Mouse (Mus musculus) layer of hippocampus, adult 2 months (tissue): ENCODE measurements around the gene 4921511C20Rik. TPM values are rescaled to one million over a fixed set of nuclear protein-coding genes. Genes with fewer than 3 reads are reported as not detected.

Experiments used
- DNase-seq, 2 experiments: peaks; one replicate each; pipeline ENCODE4 v3.0.0; 2022; ENCODE audit warnings: low spot score in 2 of 2
- H3K27ac ChIP-seq: fragments of 200-600 bp; 2 replicates; pipeline ENCODE4 v1.8.1; 2022
- H3K4me3 ChIP-seq: fragments of 200-600 bp; 2 replicates; pipeline ENCODE4 v1.8.1; 2022; ENCODE audit warnings: mild to moderate bottlenecking
- CTCF ChIP-seq: fragments of 200-600 bp; conservative IDR thresholded peaks from 2 replicates; pipeline ENCODE4 v1.8.1; 2022; ENCODE audit warnings: antibody characterized with exemption, mild to moderate bottlenecking, moderate library complexity
- long read RNA-seq, 2 experiments: library from polyadenylated mRNA; stranded (forward); transcript quantifications; one replicate each; pipeline ENCODE4 v2.0.0; 2021; ENCODE audit warnings: borderline mapping rate in 2 of 2
- total RNA-seq, 2 experiments: library from RNA; stranded (reverse); gene quantifications; 2 replicates each; pipeline ENCODE4 v1.2.3; 2021

4921511C20Rik gene
- not detected for total RNA-seq
- long read RNA-seq, experiment 1 = 0 reads
- long read RNA-seq, experiment 2 = 0 reads

GRCm38 (mm10) chrX:127393993-127394392 is at the start of gene 4921511C20Rik:
Gene 4921511C20Rik, plus strand, starts transcription at chrX:127394293.
- TF ChIP-seq CTCF = no peak
- no peak for DNase-seq
- Histone ChIP-seq H3K4me3 (no peak within 1 kb of the TSS), H3K27ac (no peak within 1 kb of the TSS)
